Mouse (Mus musculus) cerebellum, adult 2 months (tissue): ENCODE measurements around the gene Med24.

Experiments
- CTCF ChIP-seq: fragments of 200-500 bp; IDR thresholded peaks from 2 replicates; pipeline ENCODE4 v1.5.1; 2011; ENCODE audit warnings: low read depth, mild to moderate bottlenecking, control low read depth, low read length, moderate library complexity, borderline replicate concordance; ENCODE audit not compliant: insufficient read depth
- POLR2A ChIP-seq: fragments of 200-500 bp; IDR thresholded peaks from 2 replicates; pipeline ENCODE4 v1.6.1; 2011; ENCODE audit warnings: low read length, control low read depth, borderline replicate concordance; ENCODE audit not compliant: insufficient read depth

DNA sequence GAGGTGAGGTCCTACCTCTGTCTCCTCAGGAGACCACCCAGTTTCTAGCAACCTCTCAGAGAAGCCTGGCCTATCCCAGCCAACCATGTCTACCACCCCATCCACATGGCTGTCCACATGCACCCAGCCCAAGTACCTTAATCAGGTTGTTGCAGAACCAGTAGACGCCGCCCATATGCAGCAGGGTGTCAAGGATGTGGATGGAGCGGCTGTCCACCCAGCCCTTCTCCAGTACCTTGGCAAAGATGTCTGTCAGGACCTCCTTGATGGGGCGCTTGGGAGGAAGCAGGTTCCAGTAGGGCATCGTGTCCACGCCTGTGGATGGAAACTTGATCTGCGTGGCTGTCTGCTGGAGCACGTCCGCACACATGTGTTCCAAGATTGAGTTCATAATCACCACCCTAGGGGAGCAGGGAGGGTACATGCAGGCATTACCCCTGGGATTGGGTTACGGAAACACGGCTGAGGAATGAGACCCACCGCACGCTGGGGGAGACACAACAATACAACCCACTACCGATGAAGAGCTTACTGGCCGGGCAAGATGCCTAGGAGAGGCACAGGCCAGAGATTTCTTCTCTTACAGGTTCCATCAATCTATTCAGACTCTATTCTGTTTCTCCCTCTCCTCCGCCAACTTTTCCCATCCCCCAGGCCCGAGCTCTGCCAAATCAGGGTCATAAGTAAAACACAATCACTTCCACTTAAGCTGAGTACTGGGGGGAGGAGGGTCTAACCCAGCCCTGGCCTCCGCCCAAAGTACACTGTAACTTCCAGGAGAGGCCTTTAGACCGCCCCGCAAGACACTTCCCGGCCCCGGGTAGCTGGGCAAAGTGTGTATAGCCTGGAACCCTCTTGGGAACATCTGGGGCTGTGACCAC, 21.6 kb downstream of the Med24 start:
- TF ChIP-seq CTCF (no peak), POLR2A (no peak)
